Mouse (Mus musculus): ENCODE measurements at regions not wholly inside any gene's neighbourhood (a gene's known extent, or its start where the extent isn't known, plus 50 kb on each side); places are given as distances from the start of the nearest gene placed in this dataset.

GRCm38 (mm10) chr6:61101972-61102371 lies 78.2 kb upstream of the Ccser1 start:
- no peaks in the 10 kb centered on the region for H3K9me3 ChIP-seq (ENCODE audit: control insufficient read depth, low read length)
- no peak overlapping the region for H3K4me2 ChIP-seq (ENCODE audit: low read depth, severe bottlenecking)
- H3K27ac ChIP-seq (replicated peaks; ENCODE audit: low read depth, low read length): no peak overlapping the region
- no peak overlapping the region for H3K9ac ChIP-seq (ENCODE audit: low read length)
- no peaks in the 10 kb centered on the region for H3K36me3 ChIP-seq (ENCODE audit: control insufficient read depth, insufficient read depth, low read length)
- DNase-seq (ENCODE audit: low spot score) (no peak), ATAC-seq (ENCODE audit: insufficient number of reproducible peaks, low FRiP score, low TSS enrichment, low read depth) (no peak)
- H3K27me3 ChIP-seq (ENCODE audit: control insufficient read depth, insufficient read depth, low read length): no peaks in the 10 kb centered on the region
- no peaks in the 10 kb centered on the region for H3K4me1 ChIP-seq (ENCODE audit: control insufficient read depth, insufficient read depth, low read length)
- no peak overlapping the region for H3K4me3 ChIP-seq (ENCODE audit: low read depth, low read length)
- 82% methylated on average over 6 of the region's 6 CpGs for WGBS

- Histone ChIP-seq H3K36me3 (ENCODE audit: control insufficient read depth, insufficient read depth, low read length) (no peaks in the 10 kb centered on the region), H3K4me3 (ENCODE audit: low read depth, low read length) (no peak overlapping the region), H3K9me3 (ENCODE audit: control insufficient read depth, low read length) (no peaks in the 10 kb centered on the region), H3K27me3 (ENCODE audit: control insufficient read depth, insufficient read depth, low read length) (no peaks in the 10 kb centered on the region), H3K4me2 (ENCODE audit: low read depth, severe bottlenecking) (no peak overlapping the region), H3K27ac (replicated peaks; ENCODE audit: low read depth, low read length) (no peak overlapping the region), H3K9ac (ENCODE audit: low read length) (no peak overlapping the region), H3K4me1 (ENCODE audit: control insufficient read depth, insufficient read depth, low read length) (no peaks in the 10 kb centered on the region)
- 71% methylated on average over 4 of the region's 4 CpGs for WGBS
- DNase-seq (ENCODE audit: low spot score) (no peak), ATAC-seq (ENCODE audit: insufficient number of reproducible peaks, low FRiP score, low TSS enrichment, low read depth) (no peak)
Measured at GRCm38 (mm10) chr6:61103459-61104234, 76.5 kb upstream of the Ccser1 start.

- Histone ChIP-seq H3K9me3 (ENCODE audit: control insufficient read depth, low read length) (no peaks in the 10 kb centered on the region), H3K4me3 (ENCODE audit: low read depth, low read length) (no peak overlapping the region), H3K27me3 (ENCODE audit: control insufficient read depth, insufficient read depth, low read length) (no peaks in the 10 kb centered on the region), H3K4me2 (ENCODE audit: low read depth, severe bottlenecking) (no peak overlapping the region), H3K9ac (ENCODE audit: low read length) (no peak overlapping the region), H3K4me1 (ENCODE audit: control insufficient read depth, insufficient read depth, low read length) (no peaks in the 10 kb centered on the region), H3K27ac (replicated peaks; ENCODE audit: low read depth, low read length) (no peak overlapping the region), H3K36me3 (ENCODE audit: control insufficient read depth, insufficient read depth, low read length) (no peaks in the 10 kb centered on the region)
- ATAC-seq (ENCODE audit: insufficient number of reproducible peaks, low FRiP score, low TSS enrichment, low read depth) (no peak), DNase-seq (ENCODE audit: low spot score) (no peak)
- 80% methylated on average over 1 of the region's 1 CpGs for WGBS
Measured at GRCm38 (mm10) chr6:61115250-61115649, 64.9 kb upstream of the Ccser1 start.

GRCm38 (mm10) chr6:61119590-61119989 lies 60.5 kb upstream of the Ccser1 start:
- no peaks in the 10 kb centered on the region for H3K27me3 ChIP-seq (ENCODE audit: control insufficient read depth, insufficient read depth, low read length)
- ATAC-seq (ENCODE audit: insufficient number of reproducible peaks, low FRiP score, low TSS enrichment, low read depth): no peak
- H3K4me3 ChIP-seq (ENCODE audit: low read depth, low read length): no peak overlapping the region
- no peak overlapping the region for H3K27ac ChIP-seq (replicated peaks; ENCODE audit: low read depth, low read length)
- no peaks in the 10 kb centered on the region for H3K36me3 ChIP-seq (ENCODE audit: control insufficient read depth, insufficient read depth, low read length)
- no peak overlapping the region for H3K9ac ChIP-seq (ENCODE audit: low read length)
- no peak overlapping the region for H3K4me2 ChIP-seq (ENCODE audit: low read depth, severe bottlenecking)
- WGBS: 65% methylated on average over 2 of the region's 2 CpGs
- no peak for DNase-seq (ENCODE audit: low spot score)
- no peaks in the 10 kb centered on the region for H3K9me3 ChIP-seq (ENCODE audit: control insufficient read depth, low read length)
- no peaks in the 10 kb centered on the region for H3K4me1 ChIP-seq (ENCODE audit: control insufficient read depth, insufficient read depth, low read length)

GRCm38 (mm10) chr6:61125431-61125830 lies 54.7 kb upstream of the Ccser1 start:
- Histone ChIP-seq H3K27ac (replicated peaks; ENCODE audit: low read depth, low read length) (no peak overlapping the region), H3K4me2 (ENCODE audit: low read depth, severe bottlenecking) (no peak overlapping the region), H3K27me3 (ENCODE audit: control insufficient read depth, insufficient read depth, low read length) (no peaks in the 10 kb centered on the region), H3K9me3 (ENCODE audit: control insufficient read depth, low read length) (no peaks in the 10 kb centered on the region), H3K4me1 (ENCODE audit: control insufficient read depth, insufficient read depth, low read length) (no peaks in the 10 kb centered on the region), H3K9ac (ENCODE audit: low read length) (no peak overlapping the region), H3K4me3 (ENCODE audit: low read depth, low read length) (no peak overlapping the region), H3K36me3 (ENCODE audit: control insufficient read depth, insufficient read depth, low read length) (no peaks in the 10 kb centered on the region)
- 36% methylated on average over 3 of the region's 3 CpGs for WGBS
- no peak for DNase-seq (ENCODE audit: low spot score)
- ATAC-seq (ENCODE audit: insufficient number of reproducible peaks, low FRiP score, low TSS enrichment, low read depth): no peak; the same call in 1 of the 2 replicates

GRCm38 (mm10) chr6:61127238-61127637 lies 52.9 kb upstream of the Ccser1 start:
- no peak overlapping the region for H3K9ac ChIP-seq (ENCODE audit: low read length)
- H3K36me3 ChIP-seq (ENCODE audit: control insufficient read depth, insufficient read depth, low read length): no peaks in the 10 kb centered on the region
- ATAC-seq (ENCODE audit: insufficient number of reproducible peaks, low FRiP score, low TSS enrichment, low read depth): no peak
- H3K9me3 ChIP-seq (ENCODE audit: control insufficient read depth, low read length): no peaks in the 10 kb centered on the region
- H3K4me3 ChIP-seq (ENCODE audit: low read depth, low read length): no peak overlapping the region
- no peaks in the 10 kb centered on the region for H3K27me3 ChIP-seq (ENCODE audit: control insufficient read depth, insufficient read depth, low read length)
- H3K27ac ChIP-seq (replicated peaks; ENCODE audit: low read depth, low read length): no peak overlapping the region
- no peaks in the 10 kb centered on the region for H3K4me1 ChIP-seq (ENCODE audit: control insufficient read depth, insufficient read depth, low read length)
- H3K4me2 ChIP-seq (ENCODE audit: low read depth, severe bottlenecking): no peak overlapping the region
- DNase-seq (ENCODE audit: low spot score): no peak
- WGBS: 76% methylated on average over 1 of the region's 1 CpGs

- DNase-seq (ENCODE audit: low spot score) (no peak), ATAC-seq (ENCODE audit: insufficient number of reproducible peaks, low FRiP score, low TSS enrichment, low read depth) (no peak)
- WGBS: 79% methylated on average over 1 of the region's 1 CpGs
- no peak overlapping the region for H3K4me2 ChIP-seq (ENCODE audit: low read depth, severe bottlenecking)
- no peak overlapping the region for H3K9ac ChIP-seq (ENCODE audit: low read length)
- H3K27me3 ChIP-seq (ENCODE audit: control insufficient read depth, insufficient read depth, low read length): no peaks in the 10 kb centered on the region
- H3K36me3 ChIP-seq (ENCODE audit: control insufficient read depth, insufficient read depth, low read length): no peaks in the 10 kb centered on the region
- H3K27ac ChIP-seq (replicated peaks; ENCODE audit: low read depth, low read length): no peak overlapping the region
- H3K4me3 ChIP-seq (ENCODE audit: low read depth, low read length): no peak overlapping the region
- no peaks in the 10 kb centered on the region for H3K4me1 ChIP-seq (ENCODE audit: control insufficient read depth, insufficient read depth, low read length)
- no peaks in the 10 kb centered on the region for H3K9me3 ChIP-seq (ENCODE audit: control insufficient read depth, low read length)
Measured at GRCm38 (mm10) chr6:61128211-61128610, 51.9 kb upstream of the Ccser1 start.

Data from limb, embryonic 11.5 days (tissue).